In genomic region chr11:84429581-84429980, GRCm38 (mm10) we compare ENCODE assay signal across 9 mouse cellular contexts.
DNase-seq lines count a peak whose midpoint lies in the region; ATAC-seq and TF ChIP-seq lines count a peak whose summit lies in the region.
"Had no signal": no experiment of that assay in that cellular context is flagged by ENCODE, and none has a peak within 500 bp of the region (broad histone marks: within the 10 kb centered on the region; RNA-seq: fewer than 3 reads in every experiment).

No protein-coding gene starts in this region.

- DNase-seq in left cerebral cortex, adult 9 months (ENCODE audit: low spot score in 2 of 2) = peak; percentile 22 to 57
- DNase-seq in left cerebral cortex, postnatal 36 days (ENCODE audit: low spot score in 2 of 2) = no peak
- DNase-seq in MN1 (ENCODE audit: low spot score) = peak; percentile 79
- DNase-seq in cerebellum, postnatal 14 days = peak; percentile 56 to 61
- DNase-seq in layer of hippocampus, adult 2 months (ENCODE audit: low spot score in 2 of 2) = peak; percentile 21 to 36
- DNase-seq in ovary, adult 18-20 months (ENCODE audit: low spot score) = no peak

- 31% methylated on average over 1 of the region's 1 CpGs for WGBS in midbrain, embryonic 16.5 days

- peak; percentile 91 for TF ChIP-seq CTCF in layer of hippocampus, adult 2 months (conservative IDR thresholded peaks at IDR 0.05)

- ATAC-seq in hematopoietic stem cell, adult 5-6 weeks (replicated peaks in 1 of 2; ENCODE audit: insufficient read depth in 1 of 2, low FRiP score in 2 of 2, low TSS enrichment in 1 of 2, low read depth in 1 of 2, poor library complexity in 2 of 2, severe bottlenecking in 2 of 2) = peak; percentile 48 to 69; a peak in 3 of 4 replicates
- ATAC-seq in midbrain, embryonic 16.5 days = peak; percentile 75

- H3K27ac ChIP-seq in layer of hippocampus, adult 2 months = no peak overlapping the region
- H3K27ac ChIP-seq in midbrain, embryonic 16.5 days (ENCODE audit: low read length) = no peak overlapping the region

- intact Hi-C loops in left cerebral cortex, postnatal 36 days (cut with DNase I) = loop anchor here (2.0 kb wide), 1 partner anchor 365 kb away; no protein-coding TSS in a partner anchor

- H3K4me1 ChIP-seq in midbrain, embryonic 16.5 days (ENCODE audit: control insufficient read depth, insufficient read depth, low read length) = peaks cover 11% of the 10 kb centered on the region

- no peak overlapping the region for H3K4me3 ChIP-seq in layer of hippocampus, adult 2 months
- H3K4me3 ChIP-seq in midbrain, embryonic 16.5 days (ENCODE audit: low read depth, low read length) = no peak overlapping the region
- H3K4me3 ChIP-seq: myocyte had no signal

- H3K27me3 ChIP-seq in midbrain, embryonic 16.5 days (ENCODE audit: control insufficient read depth, insufficient read depth, low read depth, low read length) = no peaks in the 10 kb centered on the region

- H3K4me2 ChIP-seq in midbrain, embryonic 16.5 days (ENCODE audit: low read length) = no peak overlapping the region

- no peak overlapping the region for H3K9ac ChIP-seq in midbrain, embryonic 16.5 days (ENCODE audit: low read depth, low read length)

- H3K36me3 ChIP-seq in midbrain, embryonic 16.5 days (ENCODE audit: control insufficient read depth, insufficient read depth, low read length) = no peaks in the 10 kb centered on the region

- no peaks in the 10 kb centered on the region for H3K9me3 ChIP-seq in midbrain, embryonic 16.5 days (replicated peaks; ENCODE audit: control insufficient read depth, low read length, poor library complexity, severe bottlenecking)

Comparison
In these comparisons a context has a peak if more than half of its experiments do, and no peak if none do; other contexts are left out.
1. DNase-seq: peak in left cerebral cortex, adult 9 months (2 of 2), MN1 (single experiment), cerebellum, postnatal 14 days (2 of 2) and layer of hippocampus, adult 2 months (2 of 2); none in left cerebral cortex, postnatal 36 days (0 of 2) and ovary, adult 18-20 months (single experiment).